Mouse (Mus musculus) megakaryocyte-erythroid progenitor cell, adult 5-6 weeks (primary cell): ENCODE results near the gene Msi2. TPM values are rescaled to one million over a fixed set of nuclear protein-coding genes. Genes with fewer than 3 reads are reported as not detected.

Experiments used
- ATAC-seq: replicated peaks from 2 replicates; pipeline ENCODE4 v1.8.0; 2016; ENCODE audit warnings: mild to moderate bottlenecking, inconsistent platforms; ENCODE audit not compliant: severe bottlenecking, poor library complexity, low FRiP score, low TSS enrichment
- total RNA-seq, 2 experiments: library from RNA; stranded (forward) in 1 of 2; stranded (reverse) in 1 of 2; fragments of 200-1000, 215-1000 nt in 1 of 2; fragments of >200 nt in 1 of 2; fragmentation: Nextera tagmentation in 1 of 2; gene quantifications; 2 replicates each; pipeline ENCODE4 v1.2.3; 2014 to 2017

The Msi2 gene
- total RNA-seq, 2 experiments from 2014 or later: 89.1 to 111 TPM

GRCm38 (mm10) chr11:88715299-88715698 is 3.0 kb downstream of the Msi2 start:
- ATAC-seq: no peak

GRCm38 (mm10) chr11:88714127-88714526 is 4.2 kb downstream of the Msi2 start:
- ATAC-seq: no peak

DNA sequence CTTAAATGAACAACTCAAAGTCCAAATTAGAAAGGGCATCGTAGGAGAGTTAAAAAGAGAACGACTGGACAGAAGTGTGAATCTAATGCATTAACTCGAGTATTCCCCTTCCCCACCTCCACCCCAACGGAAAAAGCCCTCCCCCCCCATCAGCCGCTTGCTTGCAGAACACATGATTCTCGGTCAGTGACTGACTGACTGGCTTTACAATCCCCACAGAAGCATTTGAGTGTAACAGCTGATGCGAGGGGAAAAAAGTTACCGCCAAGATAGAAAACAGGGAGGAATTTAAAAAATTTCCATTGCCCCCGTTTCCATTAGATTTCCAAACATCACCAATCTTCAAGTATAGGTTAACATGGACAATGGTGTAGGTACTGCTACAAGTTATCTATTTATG is 4.8 kb downstream of the Msi2 start:
- no peak for ATAC-seq

- ATAC-seq: no peak
These were observed 8.3 kb downstream of the Msi2 start for GRCm38 (mm10) chr11:88709876-88710614.

GRCm38 (mm10) chr11:88707228-88707775 is 11.0 kb downstream of the Msi2 start:
- no peak for ATAC-seq

DNA sequence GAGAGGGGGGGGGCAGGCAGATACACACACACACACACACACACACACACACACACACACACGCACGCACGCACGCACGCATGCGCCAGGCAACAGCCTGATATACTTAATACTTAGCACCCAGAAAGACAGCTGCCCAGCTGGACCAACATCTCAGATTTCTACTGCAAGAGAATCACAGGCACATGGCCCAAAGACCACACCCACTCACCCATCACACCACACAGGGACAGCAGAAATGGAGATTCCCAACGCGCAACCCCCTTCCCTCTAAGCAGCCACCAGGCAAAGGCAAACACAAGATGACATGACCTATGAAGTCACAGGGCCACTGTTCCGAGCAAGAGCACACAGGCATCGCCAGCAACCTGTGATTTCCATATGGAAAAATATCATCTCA is 13.6 kb downstream of the Msi2 start:
- no peak for ATAC-seq

GRCm38 (mm10) chr11:88703220-88703619 is 15.1 kb downstream of the Msi2 start:
- no peak for ATAC-seq

DNA sequence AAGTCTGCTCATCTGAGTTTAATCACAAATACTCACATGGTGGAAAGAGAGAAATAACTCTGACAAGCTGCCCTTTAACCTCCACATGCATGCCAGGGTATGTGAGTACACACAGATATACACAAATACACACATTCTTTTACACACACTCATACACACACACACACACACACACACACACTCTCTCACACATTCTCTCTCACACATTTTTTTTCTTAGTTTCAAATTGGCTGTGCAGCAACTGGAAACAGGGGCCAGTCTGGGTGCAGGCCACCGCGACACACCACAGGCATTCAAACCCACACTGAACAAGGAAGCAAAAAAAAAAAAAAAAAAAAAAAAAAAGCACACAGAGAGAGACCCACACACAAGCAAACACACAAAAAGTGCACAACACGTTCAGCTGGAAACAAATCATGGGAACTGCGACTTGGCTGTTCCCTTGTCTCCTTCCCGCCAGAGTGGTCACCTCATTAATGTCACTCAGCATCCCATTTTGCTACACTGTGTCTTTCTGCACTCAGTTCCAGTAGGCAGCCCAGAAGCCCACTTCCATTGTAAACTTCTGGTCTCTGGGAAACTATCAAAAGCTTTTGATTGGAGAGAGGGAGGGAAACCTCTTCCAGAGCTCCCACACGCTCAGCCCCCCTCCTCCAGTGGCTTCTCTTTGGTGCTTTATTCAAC is 16.2 kb downstream of the Msi2 start:
- ATAC-seq: no peak

DNA sequence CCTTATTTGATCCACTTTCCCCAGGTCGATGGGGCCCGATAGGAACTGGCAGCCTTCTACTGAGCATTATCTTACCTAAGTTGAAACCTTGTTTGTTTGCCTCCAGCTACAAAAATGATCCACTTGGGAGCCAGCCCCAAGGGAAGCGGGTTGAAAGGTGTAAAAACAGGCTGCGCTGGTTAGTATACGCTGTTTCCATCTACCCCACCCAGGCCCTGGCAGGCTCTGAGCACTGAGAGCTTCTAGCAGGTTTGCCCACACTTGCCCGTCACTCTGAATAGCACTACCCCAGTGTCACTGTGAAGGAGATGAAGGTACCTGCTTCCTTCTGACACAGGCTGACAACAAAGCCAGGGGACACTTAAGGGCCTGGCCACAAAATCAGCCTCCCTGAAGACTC is 17.3 kb downstream of the Msi2 start:
- no peak for ATAC-seq

GRCm38 (mm10) chr11:88700202-88700711 is 18.1 kb downstream of the Msi2 start:
- peak; percentile 55 for ATAC-seq

DNA sequence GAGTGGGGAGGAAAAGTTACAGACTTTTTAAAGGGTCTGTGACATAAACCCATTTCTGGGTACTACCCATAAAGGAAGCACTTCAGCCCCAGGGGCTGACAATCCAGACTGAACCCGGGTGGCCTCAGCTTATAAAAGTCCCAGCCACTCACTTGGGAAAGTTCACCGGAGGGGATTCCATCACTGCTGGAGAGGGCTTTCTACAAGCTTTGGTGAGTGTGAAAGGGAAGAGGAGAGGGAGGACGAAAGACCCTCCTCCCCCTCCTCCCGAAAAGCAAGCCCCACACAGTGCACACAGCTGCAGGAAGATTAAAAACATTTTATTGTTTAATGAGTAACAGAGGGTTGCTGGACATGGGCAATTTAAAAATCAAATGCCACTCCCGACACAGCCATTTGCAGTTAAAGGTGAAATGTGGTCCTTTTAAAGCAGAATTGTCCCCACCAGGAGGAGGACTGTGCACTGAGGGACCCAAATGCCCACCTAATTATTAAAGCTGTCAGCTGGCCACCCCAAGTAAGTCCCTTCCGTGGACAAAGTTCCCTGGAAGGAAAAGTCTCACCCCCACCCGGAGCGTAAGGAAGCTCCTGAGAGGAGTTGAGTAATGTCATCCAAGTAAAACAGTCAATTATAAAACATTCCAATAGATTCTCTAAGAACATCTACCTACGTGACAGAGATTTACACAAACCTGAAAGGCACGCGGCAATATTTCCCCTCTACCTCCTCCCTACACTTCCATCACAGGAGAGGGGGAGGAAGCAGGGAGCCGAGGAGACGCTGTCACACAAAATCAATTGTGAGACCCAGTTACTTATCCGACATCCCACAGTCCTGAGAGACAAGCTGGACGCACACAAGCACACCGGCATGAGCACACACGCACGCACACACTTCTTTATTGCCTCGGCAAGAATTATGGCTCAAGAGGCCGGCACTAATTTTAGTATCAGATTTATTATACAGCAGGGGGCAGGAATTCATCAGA is 24.1 kb downstream of the Msi2 start:
- no peak for ATAC-seq

DNA sequence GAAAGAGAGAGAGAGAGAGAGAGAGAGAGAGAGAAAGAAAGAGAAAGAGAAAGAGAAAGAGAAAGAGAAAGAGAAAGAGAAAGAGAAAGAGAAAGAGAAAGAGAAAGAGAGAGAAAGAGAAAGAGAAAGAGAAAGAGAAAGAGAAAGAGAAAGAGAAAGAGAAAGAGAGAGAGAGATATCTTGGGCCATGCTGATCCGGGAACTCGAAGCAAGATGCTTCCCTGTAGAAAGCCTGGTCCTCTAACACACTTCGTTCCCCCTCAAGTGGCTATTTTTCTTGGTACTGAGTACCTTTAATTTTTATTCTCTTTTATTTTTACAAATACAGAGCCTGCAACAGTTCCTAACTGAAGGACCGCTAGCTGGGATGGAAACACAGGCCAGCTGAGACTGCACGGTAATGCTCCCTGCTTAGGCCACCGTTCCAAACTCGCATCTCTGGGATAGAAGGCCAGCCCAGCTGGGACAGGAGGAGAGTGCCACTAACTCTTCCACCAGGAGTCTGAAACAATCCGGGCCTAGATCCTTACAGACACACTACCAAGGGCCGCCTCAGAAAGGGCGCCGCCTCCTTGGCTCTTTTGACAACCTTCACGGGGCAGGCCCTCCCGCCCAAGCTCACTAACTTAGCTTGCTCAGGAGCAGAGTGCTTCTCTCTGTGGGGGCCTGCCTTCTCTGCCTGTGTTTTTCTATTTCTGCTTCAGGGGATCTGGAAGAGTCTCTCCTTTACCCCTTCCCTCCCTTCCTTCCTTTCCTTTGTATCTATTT is 25.1 kb downstream of the Msi2 start:
- ATAC-seq: no peak

GRCm38 (mm10) chr11:88692374-88692773 is 25.9 kb downstream of the Msi2 start:
- 0 out of 2 replicates have a peak, but pooled peaks have one; percentile 24 for ATAC-seq

- ATAC-seq: no peak
These were observed 27.6 kb downstream of the Msi2 start for GRCm38 (mm10) chr11:88690556-88691287.

GRCm38 (mm10) chr11:88689831-88690459 is 28.4 kb downstream of the Msi2 start:
- no peak for ATAC-seq

DNA sequence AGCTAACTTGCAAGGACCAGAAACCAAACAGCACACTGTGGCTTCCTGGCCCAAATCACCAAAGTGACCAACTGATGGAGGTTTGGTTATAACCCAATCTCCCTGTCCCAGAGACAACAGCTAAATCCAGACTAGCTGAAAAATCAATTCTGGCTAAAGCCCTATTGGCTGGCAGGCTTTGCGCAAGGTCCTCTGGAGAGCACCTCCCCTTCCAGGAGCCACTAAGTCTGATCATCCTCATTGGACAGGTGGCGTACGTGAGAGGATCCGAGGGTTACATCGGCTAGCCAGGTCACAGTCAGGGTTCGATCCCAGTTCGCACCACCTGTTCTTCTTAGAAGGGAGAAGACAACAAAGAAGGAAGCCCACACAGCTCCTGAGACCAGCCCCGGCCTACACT is 29.7 kb downstream of the Msi2 start:
- ATAC-seq: no peak

DNA sequence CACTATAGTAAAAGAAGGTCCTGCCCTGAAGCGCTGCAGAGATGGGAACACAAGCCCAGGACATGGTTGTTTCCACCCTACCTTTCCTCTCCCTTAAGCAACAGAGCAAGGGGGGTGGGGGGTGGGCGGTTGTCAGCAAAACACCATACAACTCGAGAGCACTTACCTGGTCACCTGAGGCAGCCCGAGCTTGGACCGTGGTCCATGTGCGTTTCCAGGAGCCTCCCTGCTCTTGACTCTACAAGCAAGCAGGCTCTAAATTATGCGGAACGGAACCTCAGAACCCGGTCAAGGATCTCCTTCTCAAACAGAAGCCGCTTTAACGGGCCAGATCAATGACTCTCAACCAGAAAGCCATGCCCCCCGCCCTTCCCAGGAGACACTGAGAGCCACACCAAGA is 30.6 kb downstream of the Msi2 start:
- no peak for ATAC-seq

DNA sequence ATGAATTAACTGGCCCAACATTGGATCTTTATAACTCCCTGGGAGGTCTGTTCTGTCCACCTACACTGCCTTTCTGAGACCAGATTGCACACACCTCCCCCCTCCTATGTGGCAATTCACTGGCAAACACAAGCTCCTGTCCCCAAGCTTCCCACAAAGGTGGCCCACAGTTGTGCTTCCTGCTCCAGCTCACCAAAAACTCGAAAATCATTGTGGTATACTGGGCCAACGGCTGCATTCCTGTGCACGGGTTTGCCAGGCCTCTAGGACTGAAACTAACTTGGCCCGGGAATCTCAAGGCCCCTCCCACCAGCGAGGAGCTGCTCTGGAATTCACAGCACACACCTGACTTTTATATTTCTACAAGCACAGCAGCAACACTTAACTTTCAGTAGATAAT is 31.3 kb downstream of the Msi2 start:
- no peak for ATAC-seq
